Mouse (Mus musculus) cerebral cortex, adult 2 months (tissue): ENCODE results near the gene Atp6v1g2.

Source experiments
- WGBS: fragments of 180-500 bp; shearing (Covaris S2); methylation state at CpG from one replicate; pipeline ENCODE4 v1.1.7; 2018; 5-methylcytosine and 5-hydroxymethylcytosine counted together

The Atp6v1g2 gene

GRCm38 (mm10) chr17:35233114-35233980 is at the start of gene Atp6v1g2:
Atp6v1g2 (plus strand) TSS chr17:35233660.
- 49% methylated on average over 18 of the region's 18 CpGs for WGBS

GRCm38 (mm10) chr17:35185639-35186611 is 47.5 kb upstream of the Atp6v1g2 start:
- 7% methylated on average over 18 of the region's 18 CpGs for WGBS

GRCm38 (mm10) chr17:35186681-35187080 is 46.8 kb upstream of the Atp6v1g2 start:
- WGBS: 4% methylated on average over 4 of the region's 4 CpGs

GRCm38 (mm10) chr17:35187345-35187744 is 46.1 kb upstream of the Atp6v1g2 start:
- WGBS: 76% methylated on average over 4 of the region's 4 CpGs

- WGBS: 81% methylated on average over 7 of the region's 7 CpGs
Measured at GRCm38 (mm10) chr17:35187959-35188610, 45.4 kb upstream of the Atp6v1g2 start, which contains the start of gene Lst1. Lst1 (minus strand) TSS chr17:35188439.

GRCm38 (mm10) chr17:35189186-35189585 is 44.3 kb upstream of the Atp6v1g2 start:
- 73% methylated on average over 1 of the region's 1 CpGs for WGBS

- WGBS: 74% methylated on average over 4 of the region's 4 CpGs
Measured at GRCm38 (mm10) chr17:35190096-35190495, 43.4 kb upstream of the Atp6v1g2 start.

- WGBS: 68% methylated on average over 2 of the region's 2 CpGs
Measured at GRCm38 (mm10) chr17:35191723-35192122, 41.7 kb upstream of the Atp6v1g2 start.

- 89% methylated on average over 5 of the region's 5 CpGs for WGBS
Measured at GRCm38 (mm10) chr17:35192924-35193323, 40.5 kb upstream of the Atp6v1g2 start.

GRCm38 (mm10) chr17:35193881-35194843 is 39.3 kb upstream of the Atp6v1g2 start, which contains the start of gene Ltb:
Ltb (plus strand) TSS chr17:35194439.
- WGBS: 83% methylated on average over 28 of the region's 28 CpGs

- 45% methylated on average over 19 of the region's 19 CpGs for WGBS
Measured at GRCm38 (mm10) chr17:35194844-35195630, 38.4 kb upstream of the Atp6v1g2 start.

- WGBS: 2% methylated on average over 66 of the region's 66 CpGs
Measured at GRCm38 (mm10) chr17:35195631-35196320, 37.7 kb upstream of the Atp6v1g2 start.

GRCm38 (mm10) chr17:35196321-35196641 is 37.2 kb upstream of the Atp6v1g2 start:
- 44% methylated on average over 9 of the region's 9 CpGs for WGBS

GRCm38 (mm10) chr17:35197126-35197525 is 36.3 kb upstream of the Atp6v1g2 start:
- 36% methylated on average over 6 of the region's 6 CpGs for WGBS

- 78% methylated on average over 7 of the region's 7 CpGs for WGBS
Measured at GRCm38 (mm10) chr17:35198029-35198428, 35.4 kb upstream of the Atp6v1g2 start.

GRCm38 (mm10) chr17:35198946-35199345 is 34.5 kb upstream of the Atp6v1g2 start:
- WGBS: 56% methylated on average over 8 of the region's 8 CpGs

- WGBS: 77% methylated on average over 11 of the region's 11 CpGs
Measured at GRCm38 (mm10) chr17:35200398-35200797, 33.1 kb upstream of the Atp6v1g2 start.

GRCm38 (mm10) chr17:35201128-35201527 is 32.3 kb upstream of the Atp6v1g2 start:
- WGBS: 75% methylated on average over 11 of the region's 11 CpGs

GRCm38 (mm10) chr17:35201787-35202186 is 31.7 kb upstream of the Atp6v1g2 start, which contains the start of gene Tnf:
Tnf (minus strand) TSS chr17:35202007.
- 47% methylated on average over 13 of the region's 13 CpGs for WGBS
